Mouse (Mus musculus) hindbrain, embryonic 13.5 days (tissue): ENCODE data around the gene Barhl1. TPM values are rescaled to one million over a fixed set of nuclear protein-coding genes. Genes with fewer than 3 reads are reported as not detected.

Source experiments
- ATAC-seq: fragments of 200-750 bp; cut with Nextera tagmentation; 2 replicates; pipeline ENCODE4 v1.8.0; 2017; ENCODE audit warnings: moderate TSS enrichment; ENCODE audit not compliant: low FRiP score
- H3K27ac ChIP-seq: fragments of 300-500 bp; sonication (generic); 2 replicates; pipeline ENCODE4 v1.5.1; 2015; ENCODE audit warnings: inconsistent platforms, mild to moderate bottlenecking, moderate library complexity
- H3K27me3 ChIP-seq: fragments of 300-500 bp; sonication (generic); 2 replicates; pipeline ENCODE4 v1.6.1; 2015; ENCODE audit warnings: mild to moderate bottlenecking, inconsistent platforms
- H3K36me3 ChIP-seq: fragments of 300-500 bp; sonication (generic); 2 replicates; pipeline ENCODE4 v1.6.1; 2015; ENCODE audit warnings: mild to moderate bottlenecking, inconsistent platforms
- H3K4me1 ChIP-seq: fragments of 300-500 bp; sonication (generic); replicated peaks from 2 replicates; pipeline ENCODE4 v1.6.1; 2015; ENCODE audit warnings: inconsistent platforms
- H3K4me2 ChIP-seq: fragments of 300-500 bp; sonication (generic); 2 replicates; pipeline ENCODE4 v1.6.1; 2015; ENCODE audit warnings: inconsistent platforms, mild to moderate bottlenecking, moderate library complexity
- H3K4me3 ChIP-seq: fragments of 300-500 bp; sonication (generic); 2 replicates; pipeline ENCODE4 v1.5.1; 2015; ENCODE audit warnings: mild to moderate bottlenecking, inconsistent platforms
- H3K9ac ChIP-seq: fragments of 300-500 bp; sonication (generic); 2 replicates; pipeline ENCODE4 v1.6.1; 2015; ENCODE audit warnings: mild to moderate bottlenecking, inconsistent platforms
- H3K9me3 ChIP-seq: fragments of 300-500 bp; sonication (generic); 2 replicates; pipeline ENCODE4 v1.6.1; 2016; ENCODE audit warnings: inconsistent platforms
- WGBS: fragments of 180-500 bp; shearing (Covaris S2); methylation state at CpG from one replicate; pipeline ENCODE4 v1.1.7; 2015; 5-methylcytosine and 5-hydroxymethylcytosine counted together
- polyA plus RNA-seq: library from polyadenylated mRNA; unstranded; fragments of >200 nt; fragmentation: Nextera tagmentation; extraction: Ambion mirVana; gene quantifications from 2 replicates; pipeline ENCODE4 v1.2.1, GENCODE M21; 2015

Gene Barhl1
- 11.4 and 17.1 TPM in 2 replicates for polyA plus RNA-seq

- ATAC-seq: no peak
- Histone ChIP-seq H3K4me3 (peak within 1 kb of the TSS; percentile 27), H3K9ac (peak within 1 kb of the TSS; percentile 51; the same call in 1 of the 2 replicates), H3K27me3 (peaks cover 96% of the 10 kb centered on the region), H3K27ac (no peak within 1 kb of the TSS), H3K36me3 (no peaks in the 10 kb centered on the region), H3K4me1 (peaks cover 24% of the 10 kb centered on the region), H3K4me2 (peak within 1 kb of the TSS; percentile 40), H3K9me3 (no peaks in the 10 kb centered on the region)
- 2% methylated on average over 18 of the region's 18 CpGs for WGBS
Measured at GRCm38 (mm10) chr2:28916513-28916865, at the start of gene Barhl1. TSS of gene Barhl1 (minus strand) at chr2:28916668.

GRCm38 (mm10) chr2:28963565-28963964, 47.1 kb upstream of the Barhl1 start:
- H3K4me2 ChIP-seq: no peak overlapping the region
- H3K4me3 ChIP-seq: no peak overlapping the region
- ATAC-seq: no peak
- H3K4me1 ChIP-seq: peaks cover 16% of the 10 kb centered on the region
- H3K27me3 ChIP-seq: peaks cover 75% of the 10 kb centered on the region
- H3K9me3 ChIP-seq: no peaks in the 10 kb centered on the region
- no peak overlapping the region for H3K9ac ChIP-seq
- no peaks in the 10 kb centered on the region for H3K36me3 ChIP-seq
- WGBS: 88% methylated on average over 6 of the region's 6 CpGs
- no peak overlapping the region for H3K27ac ChIP-seq

- ATAC-seq: no peak
- Histone ChIP-seq H3K27ac (no peak overlapping the region), H3K36me3 (no peaks in the 10 kb centered on the region), H3K9me3 (no peaks in the 10 kb centered on the region), H3K4me3 (no peak overlapping the region), H3K4me1 (peaks cover 13% of the 10 kb centered on the region), H3K27me3 (peaks cover 64% of the 10 kb centered on the region), H3K9ac (no peak overlapping the region), H3K4me2 (no peak overlapping the region)
- 79% methylated on average over 5 of the region's 5 CpGs for WGBS
Measured at GRCm38 (mm10) chr2:28961636-28962035, 45.2 kb upstream of the Barhl1 start.

GRCm38 (mm10) chr2:28961024-28961585, 44.6 kb upstream of the Barhl1 start:
- no peaks in the 10 kb centered on the region for H3K9me3 ChIP-seq
- 91% methylated on average over 15 of the region's 15 CpGs for WGBS
- no peak for ATAC-seq

GRCm38 (mm10) chr2:28956874-28957273, 40.4 kb upstream of the Barhl1 start:
- Histone ChIP-seq H3K4me3 (no peak overlapping the region), H3K9ac (no peak overlapping the region), H3K27me3 (peaks cover 52% of the 10 kb centered on the region), H3K36me3 (no peaks in the 10 kb centered on the region), H3K9me3 (no peaks in the 10 kb centered on the region), H3K4me2 (no peak overlapping the region), H3K27ac (no peak overlapping the region), H3K4me1 (0 out of 2 replicates have a peak, but pooled peaks cover 4% of the 10 kb centered on the region)
- no peak for ATAC-seq
- 91% methylated on average over 4 of the region's 4 CpGs for WGBS

More at GRCm38 (mm10) chr2:28961024-28961585, 44.6 kb upstream of the Barhl1 start:
- Histone ChIP-seq H3K27me3 (peaks cover 61% of the 10 kb centered on the region), H3K9ac (no peak overlapping the region), H3K27ac (no peak overlapping the region), H3K4me2 (no peak overlapping the region), H3K4me3 (no peak overlapping the region), H3K36me3 (no peaks in the 10 kb centered on the region), H3K4me1 (peaks cover 8% of the 10 kb centered on the region)

GRCm38 (mm10) chr2:28954595-28954994, 38.1 kb upstream of the Barhl1 start:
- H3K4me2 ChIP-seq: no peak overlapping the region
- ATAC-seq: no peak
- WGBS: 74% methylated on average over 9 of the region's 9 CpGs

GRCm38 (mm10) chr2:28952981-28953380, 36.5 kb upstream of the Barhl1 start:
- Histone ChIP-seq H3K4me2 (no peak overlapping the region), H3K4me1 (peaks cover 4% of the 10 kb centered on the region; the same call in 1 of the 2 replicates), H3K4me3 (no peak overlapping the region), H3K9ac (no peak overlapping the region), H3K9me3 (no peaks in the 10 kb centered on the region), H3K36me3 (no peaks in the 10 kb centered on the region), H3K27ac (no peak overlapping the region), H3K27me3 (peaks cover 51% of the 10 kb centered on the region)
- WGBS: 27% methylated on average over 8 of the region's 8 CpGs
- no peak for ATAC-seq

More at GRCm38 (mm10) chr2:28954595-28954994, 38.1 kb upstream of the Barhl1 start:
- Histone ChIP-seq H3K27me3 (peaks cover 51% of the 10 kb centered on the region), H3K4me1 (peaks cover 4% of the 10 kb centered on the region; the same call in 1 of the 2 replicates), H3K27ac (no peak overlapping the region), H3K9ac (no peak overlapping the region), H3K36me3 (no peaks in the 10 kb centered on the region), H3K9me3 (no peaks in the 10 kb centered on the region), H3K4me3 (no peak overlapping the region)

GRCm38 (mm10) chr2:28946312-28946711, 29.8 kb upstream of the Barhl1 start:
- no peak overlapping the region for H3K4me3 ChIP-seq
- H3K36me3 ChIP-seq: no peaks in the 10 kb centered on the region
- H3K9ac ChIP-seq: no peak overlapping the region
- H3K4me2 ChIP-seq: no peak overlapping the region
- H3K27me3 ChIP-seq: peaks cover 45% of the 10 kb centered on the region
- no peaks in the 10 kb centered on the region for H3K9me3 ChIP-seq
- H3K27ac ChIP-seq: no peak overlapping the region
- ATAC-seq: no peak
- peaks cover 28% of the 10 kb centered on the region for H3K4me1 ChIP-seq
- WGBS: 75% methylated on average over 3 of the region's 3 CpGs

- ATAC-seq: no peak
Measured at GRCm38 (mm10) chr2:28945388-28945787, 28.9 kb upstream of the Barhl1 start.

GRCm38 (mm10) chr2:28943666-28944516, 27.4 kb upstream of the Barhl1 start:
- no peak for ATAC-seq
- Histone ChIP-seq H3K4me3 (no peak overlapping the region), H3K27ac (peak overlapping the region; percentile 35), H3K36me3 (no peaks in the 10 kb centered on the region), H3K9ac (peak overlapping the region; percentile 63), H3K4me2 (peak overlapping the region; percentile 39), H3K27me3 (peaks cover 59% of the 10 kb centered on the region), H3K9me3 (no peaks in the 10 kb centered on the region), H3K4me1 (peaks cover 28% of the 10 kb centered on the region)
- 17% methylated on average over 30 of the region's 30 CpGs for WGBS

More at GRCm38 (mm10) chr2:28945388-28945787, 28.9 kb upstream of the Barhl1 start:
- Histone ChIP-seq H3K4me3 (no peak overlapping the region), H3K36me3 (no peaks in the 10 kb centered on the region), H3K4me2 (no peak overlapping the region), H3K27me3 (peaks cover 51% of the 10 kb centered on the region), H3K9me3 (no peaks in the 10 kb centered on the region), H3K27ac (no peak overlapping the region), H3K9ac (no peak overlapping the region), H3K4me1 (peaks cover 28% of the 10 kb centered on the region)
- WGBS: 39% methylated on average over 6 of the region's 6 CpGs

GRCm38 (mm10) chr2:28938997-28939396, 22.5 kb upstream of the Barhl1 start:
- Histone ChIP-seq H3K4me3 (no peak overlapping the region), H3K9ac (no peak overlapping the region), H3K4me2 (no peak overlapping the region), H3K27me3 (peaks cover 52% of the 10 kb centered on the region), H3K36me3 (no peaks in the 10 kb centered on the region), H3K9me3 (no peaks in the 10 kb centered on the region), H3K27ac (no peak overlapping the region), H3K4me1 (peaks cover 14% of the 10 kb centered on the region)
- ATAC-seq: no peak
- 87% methylated on average over 7 of the region's 7 CpGs for WGBS

GRCm38 (mm10) chr2:28930571-28930970, 14.1 kb upstream of the Barhl1 start:
- no peak overlapping the region for H3K4me3 ChIP-seq
- WGBS: 95% methylated on average over 3 of the region's 3 CpGs
- peaks cover 64% of the 10 kb centered on the region for H3K27me3 ChIP-seq
- H3K4me1 ChIP-seq: no peaks in the 10 kb centered on the region
- ATAC-seq: no peak
- no peaks in the 10 kb centered on the region for H3K9me3 ChIP-seq
- no peak overlapping the region for H3K27ac ChIP-seq
- no peak overlapping the region for H3K4me2 ChIP-seq
- no peaks in the 10 kb centered on the region for H3K36me3 ChIP-seq
- H3K9ac ChIP-seq: no peak overlapping the region
